Mouse (Mus musculus) right cerebral cortex, postnatal 4 days (tissue): ENCODE data around the gene Ipmk.

ENCODE experiments used
- DNase-seq: peaks from one replicate; pipeline ENCODE4 v3.0.0-alpha.2; 2022

Ipmk gene

DNA sequence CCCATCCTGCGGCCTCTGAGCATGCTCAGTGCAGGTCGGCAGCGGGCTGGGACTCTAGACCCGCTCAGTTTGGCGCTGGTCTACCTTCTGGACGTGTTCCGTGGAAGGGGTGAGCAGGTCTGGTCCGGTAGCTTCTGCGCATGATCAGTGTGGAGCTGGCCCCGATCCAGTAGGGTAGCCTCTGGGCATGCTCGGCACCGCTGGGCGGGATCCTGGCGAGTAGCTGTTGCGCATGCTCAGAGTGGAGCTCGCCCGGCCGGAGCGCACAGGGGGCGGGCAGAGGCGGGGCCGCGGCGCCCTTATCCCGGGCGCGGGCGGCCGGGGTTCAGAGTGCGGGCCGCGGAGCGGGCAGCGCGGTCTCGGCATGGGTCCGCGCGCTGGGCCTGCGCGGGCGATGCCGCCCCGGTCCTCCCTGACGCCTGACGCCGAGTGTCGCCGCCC, at the start of gene Ipmk:
TSS of gene Ipmk (plus strand) at position 255 of the 441 bp plus-strand sequence.
- peak; percentile 100 for DNase-seq

DNA sequence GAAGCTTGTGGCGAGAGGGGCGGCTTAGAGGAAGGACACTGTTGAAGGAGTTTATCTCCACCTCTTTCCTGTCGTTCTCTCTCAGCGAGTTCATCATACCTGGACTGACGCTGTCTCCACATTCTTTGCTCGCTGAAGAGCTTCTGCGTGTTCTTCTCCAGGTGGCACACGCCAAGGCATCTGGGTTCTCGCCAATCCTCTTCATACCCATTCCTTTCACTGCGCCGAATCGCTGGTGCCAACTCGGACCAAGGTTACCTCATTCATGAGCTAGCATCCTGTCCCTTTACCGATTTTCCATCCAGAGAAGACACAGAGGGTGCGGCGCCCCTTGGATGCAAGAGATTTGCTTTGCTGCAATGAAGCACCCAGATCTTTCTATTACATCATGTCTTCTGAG, 47.4 kb upstream of the Ipmk start:
- no peak for DNase-seq

DNA sequence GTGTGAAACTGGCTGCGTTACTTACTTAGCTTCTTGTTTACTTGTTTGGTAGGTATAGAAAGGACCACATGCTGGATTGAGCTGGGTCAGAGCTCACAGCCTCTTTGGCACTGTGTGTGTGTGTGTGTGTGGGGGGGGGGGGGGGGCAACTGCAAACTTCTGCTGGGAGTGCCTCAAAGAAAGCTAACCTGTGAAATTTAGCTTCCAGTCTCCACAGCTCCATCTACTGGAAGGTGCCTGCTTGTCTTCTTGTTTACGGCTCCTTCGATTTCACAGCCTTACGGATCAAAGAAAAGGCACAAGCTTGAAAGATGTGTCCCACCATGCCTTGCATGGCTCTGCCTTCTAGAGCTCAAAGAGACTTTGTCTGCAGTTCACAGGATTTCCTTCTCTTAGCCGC, 45.1 kb upstream of the Ipmk start:
- no peak for DNase-seq

DNA sequence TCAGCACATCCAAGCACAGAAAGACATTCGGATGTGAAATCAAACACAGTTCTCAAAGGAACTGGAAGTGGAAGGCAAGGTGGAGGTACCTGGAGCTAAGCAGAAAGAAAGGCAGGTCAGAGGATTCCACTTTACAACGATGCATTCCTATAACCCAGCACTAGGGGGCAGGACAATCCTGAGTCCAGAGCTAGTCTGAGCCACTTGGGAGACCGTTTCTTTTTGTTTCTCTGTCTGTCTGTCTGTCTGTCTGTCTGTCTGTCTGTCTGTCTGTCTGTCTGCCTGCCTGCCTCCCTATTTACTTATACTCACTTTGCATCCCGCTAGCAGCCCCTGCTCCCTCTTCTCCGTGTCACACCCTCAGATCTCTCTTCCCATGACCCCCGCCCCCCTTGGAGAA, 41.4 kb upstream of the Ipmk start:
- no peak for DNase-seq

DNA sequence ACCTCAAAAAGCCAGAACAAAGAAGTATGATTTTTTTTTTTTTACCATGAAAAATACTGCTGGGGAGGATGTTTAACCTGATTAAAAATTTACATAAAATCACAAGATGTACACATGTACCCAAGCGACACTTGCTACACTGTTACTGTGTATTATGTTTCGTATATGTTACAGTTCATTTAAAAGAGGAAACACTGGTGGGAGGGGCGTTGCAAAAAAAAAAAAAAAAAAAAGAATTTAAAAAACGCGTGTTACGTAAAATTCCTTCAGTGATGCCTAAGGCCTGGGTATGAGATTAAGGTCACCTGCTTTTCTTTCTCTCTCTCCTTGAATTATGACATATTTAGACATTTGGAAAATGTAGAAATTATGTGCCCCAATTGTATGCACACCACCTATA, 40.8 kb upstream of the Ipmk start:
- DNase-seq, result no peak

DNA sequence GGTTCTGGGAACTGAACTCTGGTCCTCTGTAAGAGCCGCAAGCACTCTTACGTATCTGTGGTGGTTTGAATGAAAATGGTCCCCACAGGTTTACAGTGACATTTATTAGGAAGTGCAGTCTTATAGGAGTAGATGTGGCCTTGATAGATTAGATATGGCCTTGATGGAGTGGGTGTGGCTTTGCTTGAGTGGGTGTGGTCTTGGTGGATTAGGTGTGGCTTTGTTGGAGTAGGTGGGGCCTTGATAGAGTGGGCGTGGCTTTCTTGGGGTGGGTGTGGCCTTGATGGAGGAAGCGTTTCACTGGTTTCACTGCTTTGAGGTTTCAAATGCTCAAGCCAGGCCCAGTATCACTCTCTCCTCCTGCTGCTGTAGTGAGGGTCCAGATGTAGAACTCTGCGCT, 39.4 kb upstream of the Ipmk start:
- DNase-seq, result no peak

DNA sequence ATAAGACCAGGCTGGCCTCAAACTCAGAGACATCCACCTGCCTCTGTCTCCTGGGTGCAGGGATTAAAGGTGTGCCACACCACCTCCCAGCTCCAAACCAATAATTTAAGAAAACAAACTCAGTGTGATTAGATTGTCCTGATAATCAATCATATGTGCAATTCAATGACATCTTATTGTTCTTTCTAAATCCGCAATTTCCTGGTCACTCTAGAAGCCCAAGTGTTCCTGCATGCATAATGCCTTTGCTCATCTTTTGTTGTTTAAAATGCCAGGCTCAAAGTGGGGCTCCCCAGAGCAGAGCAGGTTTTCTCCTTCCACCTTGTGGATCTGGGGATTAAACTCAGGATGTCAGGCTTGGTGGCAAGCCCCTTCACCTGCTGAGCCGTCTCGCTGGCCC, 37.3 kb upstream of the Ipmk start:
- no peak for DNase-seq

DNA sequence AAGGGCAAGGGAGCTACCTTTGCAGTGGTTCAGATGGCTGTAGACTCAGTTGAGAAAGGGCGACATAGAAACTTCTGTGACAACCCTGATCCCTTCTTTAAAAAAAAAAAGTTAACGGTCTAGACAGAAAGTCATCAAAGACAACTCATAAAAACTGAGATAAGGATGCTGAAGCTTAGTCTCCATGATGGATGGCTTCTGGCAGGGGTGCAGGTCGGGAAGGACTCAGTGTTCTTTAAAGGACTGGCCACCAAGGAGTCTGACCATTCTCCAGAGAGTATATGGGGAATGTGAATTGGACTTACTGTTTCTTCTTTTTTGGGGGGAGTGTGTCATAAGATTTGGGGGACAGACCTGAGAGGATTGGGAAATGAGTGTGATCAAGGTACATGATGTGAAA, 33.0 kb upstream of the Ipmk start:
- no peak for DNase-seq

DNA sequence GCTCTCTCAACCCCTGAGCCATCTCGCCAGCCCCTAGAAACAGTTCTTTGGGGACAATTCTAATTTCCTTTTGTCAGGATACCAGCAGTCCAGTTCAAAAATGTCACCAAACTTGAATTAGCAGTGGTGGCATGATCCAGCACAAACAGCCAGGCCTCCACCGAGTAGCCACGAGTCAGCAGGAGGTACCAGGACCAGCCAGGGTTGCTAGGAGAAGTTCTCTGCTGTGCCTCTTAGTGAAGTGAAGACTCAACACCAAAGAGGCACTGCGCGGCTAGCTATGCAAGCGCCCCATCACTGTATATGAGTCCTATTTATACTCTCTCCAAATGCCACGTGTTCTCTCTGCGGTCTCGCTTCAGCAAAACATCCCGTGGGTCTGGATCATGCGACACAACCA, 31.5 kb upstream of the Ipmk start:
- DNase-seq, result no peak

DNA sequence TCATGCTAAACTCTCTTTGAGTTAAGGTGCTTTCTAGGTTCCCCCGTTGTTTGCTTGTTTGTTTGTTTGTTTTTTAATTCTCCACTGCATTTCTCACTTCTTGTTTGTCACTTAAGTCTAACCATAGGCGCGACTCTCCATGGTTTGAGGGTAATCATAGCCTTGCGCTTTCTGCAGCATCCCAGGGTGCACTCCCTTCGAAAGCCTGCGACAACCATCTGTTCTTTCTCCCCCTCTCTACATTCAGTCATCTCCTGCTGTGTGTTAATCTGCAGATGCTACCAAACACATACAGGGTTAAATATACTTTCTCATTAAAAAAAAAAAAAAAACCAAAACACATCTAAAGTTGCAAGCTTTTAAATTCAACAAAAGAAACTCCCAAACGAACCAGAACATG, 31.1 kb upstream of the Ipmk start:
- no peak for DNase-seq

DNA sequence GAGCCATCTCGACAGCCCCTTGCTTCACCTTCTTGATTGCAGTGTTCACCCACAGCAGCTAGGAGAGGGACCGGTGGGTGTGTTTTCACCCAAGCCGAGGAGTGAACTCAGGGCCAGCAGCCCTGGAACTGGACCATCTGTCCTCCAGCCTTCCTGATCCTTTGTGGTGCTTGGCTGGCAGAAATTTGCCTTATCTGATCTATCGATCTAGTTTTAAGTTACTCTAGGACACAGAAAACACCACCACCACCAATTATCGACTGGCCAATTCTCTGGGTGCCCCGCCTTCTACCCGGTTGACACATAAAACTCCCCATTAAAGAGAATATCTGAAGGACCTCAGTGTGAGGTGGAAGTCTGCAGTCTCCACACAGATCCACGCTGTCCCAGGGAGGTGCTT, 23.9 kb upstream of the Ipmk start:
- DNase-seq, result no peak

DNA sequence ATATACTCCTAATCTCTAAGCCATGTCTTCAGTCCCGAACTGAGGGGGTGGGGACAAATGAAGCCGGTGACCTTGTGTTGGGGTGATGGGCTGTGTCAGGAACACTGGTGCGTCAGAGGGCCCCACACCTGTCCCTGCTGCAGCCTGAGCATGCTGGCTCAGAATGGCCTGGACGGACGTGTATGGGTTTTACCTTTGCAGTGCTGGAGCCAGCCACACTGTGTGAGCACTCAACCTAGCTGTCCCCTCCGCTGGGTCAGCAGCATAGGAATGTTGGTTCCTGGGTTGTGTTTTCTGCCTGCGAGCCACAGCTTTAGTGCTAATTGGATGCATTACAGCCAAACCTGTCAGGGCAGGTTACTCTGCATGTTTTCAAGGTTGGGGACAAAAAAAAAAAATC, 21.4 kb upstream of the Ipmk start:
- DNase-seq, result no peak

DNA sequence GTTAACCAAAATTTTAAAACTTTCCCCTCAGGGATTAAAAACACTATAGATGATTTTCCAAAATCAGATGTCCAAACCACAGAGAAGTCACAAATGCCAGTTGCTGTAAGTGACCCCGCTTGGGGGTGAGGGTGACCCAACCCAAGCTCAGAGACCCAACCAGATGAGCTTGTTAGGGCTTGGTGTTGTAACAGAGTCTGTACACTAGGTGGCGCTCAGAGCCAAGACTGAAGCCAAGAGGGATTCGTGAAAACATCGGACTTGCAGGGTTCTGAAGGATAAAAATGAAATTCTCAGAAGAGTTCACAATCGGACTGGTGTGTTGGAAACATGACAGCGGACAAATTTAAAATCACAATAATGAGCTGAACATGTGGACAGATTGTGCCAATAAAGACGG, 20.8 kb upstream of the Ipmk start:
- peak; percentile 70 for DNase-seq

DNA sequence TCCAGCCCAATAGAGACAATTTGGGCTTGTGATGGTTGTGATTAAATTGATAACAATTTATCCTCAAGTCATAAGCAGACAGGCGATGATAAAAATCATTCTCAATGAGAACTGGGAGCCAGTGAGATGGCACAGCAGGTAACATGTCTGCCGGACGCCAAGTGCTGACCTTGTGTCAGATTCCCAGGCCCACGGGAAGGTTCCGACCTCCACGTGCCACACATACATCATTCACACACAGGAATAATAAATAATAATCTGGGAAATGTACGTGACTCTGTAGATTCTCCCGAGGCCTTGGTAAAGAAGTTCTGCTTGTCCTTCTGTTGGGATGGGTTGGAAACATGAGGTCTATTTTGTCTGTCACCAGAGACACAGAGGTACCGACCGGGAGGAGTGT, 20.2 kb upstream of the Ipmk start:
- no peak for DNase-seq

DNA sequence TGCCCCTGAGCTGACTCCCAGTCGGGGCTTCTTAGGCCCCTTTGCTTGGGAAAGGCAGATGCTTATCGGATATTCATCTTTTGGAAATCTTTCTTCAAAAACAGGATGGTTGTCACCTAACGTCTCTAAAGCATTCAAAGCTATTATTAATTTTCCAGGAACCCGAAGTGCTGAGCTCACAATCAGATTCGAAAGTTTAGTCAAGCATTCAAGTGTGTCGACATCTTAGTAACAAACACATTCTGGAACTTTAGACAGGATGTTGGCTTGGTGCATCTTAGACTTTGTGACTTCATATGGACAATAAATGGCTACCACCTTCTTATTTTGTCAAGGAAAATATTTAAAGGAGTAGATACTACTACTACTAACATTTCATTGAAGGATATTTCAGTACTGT, 19.2 kb upstream of the Ipmk start:
- DNase-seq, result no peak

DNA sequence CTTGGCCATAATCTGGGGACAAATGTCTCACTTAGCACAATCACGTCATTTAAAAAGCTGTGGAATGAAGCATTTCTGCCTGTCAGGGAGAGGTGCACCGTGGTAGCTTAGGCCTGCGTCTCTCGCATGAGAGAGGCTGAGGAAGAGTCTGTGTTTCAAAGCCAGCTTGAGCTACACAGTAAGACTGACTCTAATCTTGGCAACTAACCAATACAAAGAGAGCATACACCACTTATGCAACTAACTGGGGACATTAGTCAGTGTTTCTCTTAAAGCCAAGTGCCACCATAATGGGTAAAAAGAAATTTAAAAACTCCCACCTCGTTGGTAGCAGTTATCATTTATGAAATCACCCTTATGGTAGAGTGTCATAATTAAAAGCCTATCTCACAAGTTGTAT, 18.7 kb upstream of the Ipmk start:
- DNase-seq, result no peak

DNA sequence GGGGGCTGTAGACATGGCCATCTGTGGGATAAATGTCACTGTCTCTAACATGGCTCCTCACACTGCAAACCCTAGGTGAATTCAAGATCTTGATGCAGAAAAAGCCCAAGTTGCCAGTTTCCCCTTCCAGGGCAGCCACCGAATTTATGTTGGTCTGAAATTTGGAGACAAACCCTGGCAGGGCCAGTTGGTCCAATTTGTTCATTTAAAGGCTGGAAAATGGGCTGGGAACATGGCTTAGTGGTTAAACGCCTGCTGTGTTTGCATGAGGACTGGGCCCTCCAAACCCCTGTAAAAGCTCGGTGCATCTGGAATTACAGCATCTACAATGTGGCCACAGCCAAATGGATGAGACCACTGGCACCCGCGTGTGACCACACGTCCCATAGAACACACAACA, 18.3 kb upstream of the Ipmk start:
- DNase-seq, result no peak

DNA sequence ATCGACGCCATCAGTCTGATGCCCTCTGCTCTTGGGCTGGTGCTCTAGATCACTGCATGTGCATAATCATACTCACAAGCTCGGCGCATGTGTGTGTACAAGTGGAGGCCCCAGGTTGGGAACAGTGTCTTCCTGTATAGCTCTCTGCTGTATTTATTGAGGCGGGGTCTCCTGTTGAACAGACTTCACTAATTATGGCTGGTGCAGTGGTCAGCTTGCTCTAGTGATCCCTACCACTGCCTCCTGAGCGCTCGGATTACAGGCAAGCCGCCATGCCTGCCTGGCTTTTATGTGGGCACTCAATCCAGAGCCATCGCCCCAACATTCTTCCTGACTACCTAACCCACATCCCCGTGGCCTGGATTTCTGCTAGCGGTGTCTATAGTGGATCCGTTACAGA, 17.5 kb upstream of the Ipmk start:
- DNase-seq, result no peak

DNA sequence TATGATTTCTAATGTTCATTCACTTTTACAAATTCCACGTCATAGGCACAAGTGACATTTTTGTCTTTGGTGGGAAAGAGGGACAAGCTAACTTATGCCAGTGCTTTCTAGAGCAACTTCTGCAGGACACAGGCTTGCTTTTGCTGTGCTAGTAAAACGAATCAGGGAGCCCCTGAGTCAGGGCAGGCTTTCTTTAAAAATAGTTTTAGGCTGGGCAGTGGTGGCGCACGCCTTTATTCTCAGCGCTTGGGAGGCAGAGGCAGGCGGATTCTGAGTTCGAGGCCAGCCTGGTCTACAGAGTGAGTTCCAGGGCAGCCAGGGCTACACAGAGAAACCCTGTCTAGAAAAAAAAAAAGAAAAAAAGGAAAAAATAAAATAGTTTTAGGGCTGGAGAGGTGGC, 15.7 kb upstream of the Ipmk start:
- no peak for DNase-seq

DNA sequence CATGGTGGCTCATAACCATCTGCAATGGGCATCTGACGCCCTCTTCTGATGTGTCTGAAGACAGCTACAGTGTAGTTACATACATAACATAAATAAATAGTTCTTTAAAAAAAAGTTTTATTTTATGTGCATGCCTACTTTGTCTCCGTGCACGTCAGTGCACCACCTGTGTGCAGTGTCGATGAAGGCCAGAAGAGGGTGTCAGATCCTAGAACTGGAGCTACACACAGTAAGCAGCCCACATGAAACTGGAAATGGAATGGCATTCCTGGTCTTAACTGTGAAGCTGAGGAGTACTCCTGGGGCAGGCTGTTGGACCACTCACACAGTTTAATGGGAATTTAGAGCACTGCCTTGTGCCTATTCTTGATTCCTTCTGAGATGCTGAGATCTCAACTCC, 15.2 kb upstream of the Ipmk start:
- no peak for DNase-seq

DNA sequence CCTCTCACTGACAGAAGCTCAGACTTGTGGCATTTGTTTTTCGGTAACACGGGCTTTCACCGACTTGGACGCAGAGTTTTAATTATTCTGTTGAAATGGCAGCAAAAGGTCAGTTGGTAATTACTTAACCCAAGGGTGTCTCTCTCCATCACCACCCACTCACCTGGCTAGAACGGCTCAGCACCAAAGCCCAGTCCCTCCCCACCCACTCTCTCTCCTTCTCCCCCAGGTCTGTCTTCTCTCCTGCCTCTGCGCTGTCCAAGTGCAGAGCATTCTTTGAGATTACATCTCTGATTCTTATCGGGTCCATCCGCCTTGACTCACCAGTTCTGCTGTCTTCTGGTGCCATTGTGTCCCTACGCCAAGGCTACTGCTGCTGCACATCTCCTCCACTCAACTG, 14.7 kb upstream of the Ipmk start:
- no peak for DNase-seq

DNA sequence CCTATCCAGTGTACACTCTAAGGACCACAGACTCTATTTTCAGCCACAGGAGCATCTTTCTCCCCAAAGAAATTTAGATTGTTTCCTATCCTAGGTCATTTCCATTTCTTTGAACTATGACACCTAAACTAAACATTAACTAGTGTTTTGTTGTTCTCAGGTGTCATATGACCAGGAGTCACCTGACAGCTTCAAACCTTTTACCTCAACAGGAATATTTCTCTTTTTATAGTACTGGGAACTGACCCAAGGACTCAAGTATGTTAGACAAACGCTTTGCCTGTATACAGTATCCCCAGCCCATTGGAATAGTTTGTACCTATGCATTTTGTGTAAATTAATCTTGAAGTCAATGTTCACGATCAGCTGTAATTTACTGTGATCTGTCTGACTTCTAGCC, 9.8 kb upstream of the Ipmk start:
- no peak for DNase-seq

DNA sequence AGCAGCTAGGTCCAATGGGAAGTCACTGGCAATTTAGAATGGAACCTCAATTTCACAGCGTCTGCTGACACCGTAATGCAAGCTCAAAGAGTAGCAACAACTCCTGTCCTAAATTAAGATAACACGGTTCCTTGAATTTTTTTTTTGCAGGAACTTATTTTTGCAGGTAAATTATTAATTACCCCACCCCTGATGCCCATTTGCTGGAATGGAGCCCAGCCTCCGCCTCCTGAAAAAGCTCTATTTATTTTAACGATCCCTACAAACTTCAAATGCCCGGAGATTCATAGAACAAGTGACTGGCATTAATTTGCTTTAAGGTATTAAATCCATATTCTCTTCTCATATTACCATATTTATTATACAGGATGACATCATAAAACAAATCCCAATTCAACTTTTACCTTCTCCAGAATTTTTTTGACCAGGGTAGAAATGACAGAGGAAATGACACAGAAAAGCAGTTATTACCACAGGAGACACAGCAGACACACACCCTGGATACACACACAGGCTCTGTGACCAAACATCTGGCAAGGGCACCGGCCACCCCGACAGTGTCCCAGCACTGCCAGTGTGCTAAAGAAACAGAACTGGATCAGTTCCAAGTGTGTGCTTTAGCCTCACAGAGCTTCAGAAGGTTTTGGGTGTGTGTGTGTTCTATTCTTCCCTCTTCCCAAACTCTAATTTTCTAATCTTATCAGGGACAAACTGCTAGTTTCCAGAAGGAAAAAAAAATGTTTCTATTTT, 9.2 kb upstream of the Ipmk start:
- DNase-seq, result no peak

DNA sequence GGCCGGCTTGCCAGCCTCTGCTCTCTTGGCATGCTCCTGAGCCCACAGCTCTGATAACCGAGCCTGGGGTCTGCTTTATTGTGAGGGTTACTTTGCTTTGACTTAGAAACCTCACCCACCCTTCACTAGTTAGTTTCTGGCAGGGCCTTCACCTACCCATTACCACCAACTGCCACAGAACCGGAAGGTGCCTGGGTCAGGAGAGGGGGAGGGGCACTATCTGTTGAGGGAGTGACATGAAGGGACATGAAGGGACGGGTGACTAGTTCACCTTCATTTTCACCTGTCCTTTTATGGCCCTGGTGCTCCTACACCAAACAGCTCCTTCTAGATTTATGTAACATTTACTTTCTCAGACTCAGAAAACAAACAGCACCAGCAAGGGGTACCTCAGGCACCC, 8.1 kb upstream of the Ipmk start:
- no peak for DNase-seq

DNA sequence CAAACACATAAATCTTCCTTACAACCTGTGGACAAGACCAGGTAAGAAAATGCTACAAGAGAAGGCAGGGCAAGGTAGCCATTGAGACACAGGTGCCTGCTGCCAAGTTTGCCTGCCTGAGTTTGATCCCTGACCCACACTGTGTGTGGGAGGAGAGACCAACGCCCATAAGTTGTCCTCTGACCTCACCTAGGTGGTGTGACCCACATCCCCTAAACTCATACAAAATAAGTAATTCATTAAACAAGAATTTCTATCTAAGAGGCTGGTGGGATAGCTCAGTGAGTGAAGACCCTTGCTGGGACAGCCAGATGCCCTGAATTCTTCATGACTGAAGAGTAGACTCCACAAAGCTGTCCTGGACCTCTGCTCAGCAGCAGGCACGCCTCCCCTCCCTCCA, 7.4 kb upstream of the Ipmk start:
- DNase-seq, result no peak

DNA sequence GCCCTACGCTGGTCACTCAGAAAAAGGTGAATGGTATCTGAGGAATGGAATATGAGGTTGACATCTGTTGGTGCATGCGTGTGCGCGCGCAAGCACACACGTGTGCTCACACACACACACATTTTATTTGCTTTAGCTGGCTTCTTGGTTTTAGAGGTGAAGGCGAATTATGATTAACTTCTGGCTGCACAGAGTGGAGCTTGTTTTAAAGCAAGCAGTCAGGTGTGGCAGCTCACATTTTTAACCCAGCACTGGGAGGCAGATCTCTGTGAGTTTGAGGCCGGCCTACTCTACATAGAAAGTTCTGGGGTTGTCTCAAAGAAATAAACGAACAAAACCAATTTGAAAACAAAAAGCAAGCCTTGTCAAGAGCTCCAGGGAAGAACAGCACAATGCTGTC, 6.3 kb upstream of the Ipmk start:
- DNase-seq, result no peak
